ENCODE assay signal across 17 mouse cellular contexts in the genomic region with DNA sequence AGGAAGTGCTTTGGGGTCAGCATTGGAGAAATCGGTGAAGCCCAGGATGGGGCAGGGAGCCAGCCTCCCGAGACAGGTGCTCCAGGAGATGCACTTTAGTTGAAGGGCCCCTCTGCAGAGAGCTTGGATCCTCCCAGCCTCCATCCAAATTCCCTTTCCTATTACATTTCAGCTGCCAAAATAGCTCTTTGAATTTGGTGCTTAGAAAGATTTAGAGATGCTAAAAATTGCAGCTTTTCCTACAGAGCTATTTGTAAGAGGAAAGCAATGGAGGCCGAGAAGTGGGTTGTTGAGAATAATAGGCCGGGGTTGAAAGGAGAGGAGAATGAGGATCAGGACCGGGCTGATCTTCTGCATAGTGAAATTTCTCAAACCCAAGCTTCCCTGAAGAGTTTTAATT.
"Had no signal": no experiment of that assay in that cellular context is flagged by ENCODE, and none has a peak within 500 bp of the region (broad histone marks: within the 10 kb centered on the region; RNA-seq: fewer than 3 reads in every experiment).

No protein-coding gene starts in this region.

- DNase-seq: left cerebral cortex, postnatal 4 days; liver; liver, embryonic 13.5 days; liver, postnatal 0 days; lung, adult 18-20 months; lung, adult 2 months; lung, embryonic 14.5 days; lung, postnatal 10 days; lung, postnatal 14 days; lung, postnatal 36 days; lung, postnatal 4 days; midbrain, embryonic 14.5 days had no signal

- ATAC-seq: liver, embryonic 12.5 days; liver, postnatal 0 days; lung, postnatal 0 days; midbrain, embryonic 13.5 days; midbrain, embryonic 15.5 days; midbrain, embryonic 16.5 days had no signal
